Mouse (Mus musculus) spleen, postnatal 14 days (tissue): Measurements from ENCODE around the gene Pkdcc.

Experiments used
- DNase-seq, 2 experiments: peaks; one replicate each; pipeline ENCODE4 v3.0.0; 2021 to 2022; ENCODE audit warnings: low spot score in 2 of 2

The Pkdcc gene

DNA sequence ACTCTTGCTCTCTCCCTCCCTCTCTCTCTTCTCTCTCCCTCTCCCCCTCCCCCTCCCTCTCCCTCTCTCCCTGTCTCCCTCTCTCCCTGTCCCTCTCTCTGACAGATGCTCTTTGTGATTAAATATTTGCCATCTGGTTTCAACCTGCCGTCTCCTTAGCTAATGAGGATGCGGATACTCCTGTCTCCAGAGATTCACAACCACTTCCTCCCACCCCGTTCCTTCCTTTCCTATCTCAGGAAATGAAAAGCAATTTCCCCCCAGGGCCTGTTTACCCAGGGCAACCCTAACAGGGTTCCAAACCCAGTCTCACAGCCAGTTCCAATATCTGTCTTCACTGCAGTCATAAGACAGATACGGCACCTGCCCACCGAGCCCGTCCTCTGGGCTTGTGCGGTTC, 31.0 kb downstream of the Pkdcc start:
- DNase-seq = no peak

DNA sequence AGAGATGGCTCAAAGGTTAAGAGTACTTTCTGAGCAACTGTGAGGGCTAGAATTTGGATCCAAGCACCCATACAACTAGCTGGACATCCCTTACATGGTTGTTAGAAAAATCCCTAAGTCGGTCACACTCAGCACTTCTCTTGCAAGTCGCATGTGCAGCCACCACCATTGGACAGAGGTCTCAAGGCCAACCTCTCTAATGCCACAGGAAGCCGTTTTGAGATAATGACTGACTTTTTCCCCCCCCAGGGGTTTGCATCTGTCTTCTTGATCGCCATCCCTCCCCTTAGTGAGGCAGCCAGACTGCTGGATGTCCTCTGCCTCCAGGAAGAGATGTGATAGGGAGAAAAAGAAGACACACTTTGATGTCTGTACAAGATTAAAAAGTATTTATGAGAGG, 32.1 kb downstream of the Pkdcc start:
- no peak for DNase-seq

DNA sequence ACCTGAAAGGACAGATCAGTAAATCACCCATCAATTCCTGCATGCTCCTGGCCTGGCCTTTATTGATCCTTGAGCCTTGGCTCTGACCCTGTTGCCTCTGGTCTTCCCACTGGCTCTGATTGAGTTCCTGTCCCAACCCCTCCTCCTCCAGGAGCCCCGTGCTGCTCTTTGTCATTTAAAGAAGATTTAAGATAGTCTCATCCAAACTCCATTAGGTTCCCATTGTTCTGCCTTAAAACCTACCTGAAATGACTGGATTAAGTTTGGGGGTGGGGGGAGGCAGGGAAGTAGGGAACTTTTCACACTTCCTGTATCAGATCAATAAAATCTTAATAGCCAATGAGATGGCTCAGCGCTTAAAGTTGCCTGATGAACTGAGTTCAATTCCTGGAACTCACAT, 33.4 kb downstream of the Pkdcc start:
- no peak for DNase-seq

DNA sequence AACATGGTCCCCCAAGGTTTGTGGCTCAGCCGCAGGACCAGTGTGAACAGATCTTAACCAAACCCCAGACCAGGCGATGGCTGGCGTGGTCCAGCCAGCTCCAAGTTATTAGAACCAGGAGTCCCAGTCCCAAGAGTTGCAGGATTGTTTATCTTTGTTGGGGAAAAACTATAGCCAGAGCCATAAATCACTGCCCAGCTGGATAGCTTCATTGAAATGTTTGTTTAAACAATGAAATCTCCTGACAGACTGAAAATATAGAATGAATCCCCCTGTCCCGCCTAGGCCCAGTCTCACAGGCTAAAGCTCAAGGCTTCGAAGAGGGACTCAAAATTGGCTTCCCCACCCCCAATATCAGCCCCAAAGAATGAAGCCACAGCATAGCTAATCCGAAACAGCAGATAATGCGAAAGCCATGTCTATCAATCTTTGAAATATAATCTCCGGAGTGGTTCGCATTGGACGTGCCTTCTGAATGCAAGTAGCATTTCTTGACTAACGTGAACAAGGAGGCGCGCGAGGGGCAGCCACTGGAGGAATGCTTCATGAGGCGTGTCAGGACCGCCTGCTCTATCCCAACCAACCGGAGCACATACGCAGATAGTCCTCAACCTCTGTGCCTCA, 35.9 kb downstream of the Pkdcc start:
- DNase-seq = no peak

DNA sequence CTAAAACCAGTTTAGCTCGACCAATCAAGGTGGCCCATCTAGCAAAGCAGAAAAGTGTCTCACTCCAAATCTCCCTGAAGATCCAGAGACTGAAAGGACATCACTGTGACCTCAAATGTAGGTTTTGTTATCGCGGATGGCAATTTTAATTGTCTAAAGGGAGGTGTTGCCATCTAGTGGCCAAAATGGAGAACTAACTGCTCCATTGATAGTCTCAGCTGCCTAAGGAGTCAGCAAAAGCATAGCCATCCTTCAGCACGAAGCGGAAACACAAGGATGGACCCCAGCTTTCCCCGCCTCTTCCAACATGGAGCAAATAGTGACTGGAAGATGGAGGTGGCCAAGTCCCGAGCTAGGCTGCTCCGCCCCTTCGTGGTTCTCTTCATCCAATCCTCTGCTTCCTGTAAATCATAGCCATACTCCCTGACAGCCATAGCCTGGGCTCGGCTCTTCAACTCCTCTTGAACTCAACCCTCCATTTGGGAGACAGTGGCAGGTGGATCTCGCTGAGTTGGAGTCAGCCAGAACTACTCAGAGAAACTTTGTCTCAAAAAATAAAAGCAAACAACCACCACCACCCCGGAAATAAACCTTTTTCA, 38.1 kb downstream of the Pkdcc start:
- DNase-seq = no peak

DNA sequence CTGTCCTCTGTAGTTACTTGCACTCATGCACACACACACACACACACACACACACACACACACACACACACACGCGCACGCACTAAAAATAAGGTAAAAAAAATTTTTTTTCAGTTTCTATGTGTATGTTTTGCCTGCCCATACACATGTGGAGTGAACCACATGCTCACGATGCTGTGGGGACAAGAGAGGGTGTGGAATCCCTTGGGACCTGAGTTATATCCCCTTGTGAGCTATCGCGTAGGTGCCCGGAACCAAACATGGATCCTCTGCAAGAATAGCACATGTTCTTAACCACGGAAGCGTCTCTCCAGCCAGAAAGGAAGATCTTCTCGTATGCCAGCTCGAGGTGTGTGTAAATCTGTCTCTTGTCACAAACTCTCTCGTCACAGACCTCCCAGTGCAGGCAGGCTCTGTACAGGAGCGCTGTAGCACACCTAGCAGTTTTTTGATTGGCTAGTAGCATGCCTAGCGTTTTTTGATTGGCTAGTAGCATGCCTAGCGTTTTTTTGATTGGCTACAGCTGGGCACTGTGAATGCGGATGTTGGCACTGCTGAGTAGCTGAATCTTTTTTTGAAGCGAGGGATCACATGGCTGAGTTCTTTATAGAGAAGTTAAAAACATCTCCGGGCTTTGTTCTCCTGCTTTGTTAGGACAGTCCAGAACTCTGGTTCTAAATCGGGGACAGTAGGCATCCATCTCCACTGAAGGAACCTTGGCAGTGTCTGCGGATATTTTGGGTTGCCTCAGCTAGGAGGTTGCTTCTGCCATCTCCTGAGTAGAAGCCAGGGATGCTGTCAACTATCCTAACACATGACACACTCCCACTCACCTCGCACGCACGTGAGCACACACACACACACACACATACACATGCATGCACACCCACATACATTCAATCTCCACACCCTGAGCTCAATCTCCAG, 52.4 kb downstream of the Pkdcc start:
- peak; percentile 36 to 55 for DNase-seq

DNA sequence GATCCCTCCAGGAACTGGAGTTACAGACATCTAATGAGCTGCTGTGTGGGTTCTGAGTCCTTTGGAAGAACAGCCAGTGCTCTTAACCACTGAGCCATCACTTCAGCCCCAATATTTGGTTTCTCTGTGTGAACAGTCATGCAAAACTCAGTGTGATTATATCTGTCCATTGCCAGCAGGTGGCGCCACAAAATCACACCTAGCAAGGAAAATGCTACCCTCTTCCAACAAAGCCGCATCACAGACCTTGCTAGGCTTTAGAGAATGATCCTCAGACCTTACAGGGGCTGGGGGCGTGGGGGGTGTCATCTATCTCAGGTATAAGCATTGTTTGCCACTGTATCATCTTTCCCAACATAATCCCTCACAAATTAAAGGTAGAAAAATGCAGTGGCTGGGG, 56.4 kb downstream of the Pkdcc start:
- DNase-seq = peak; percentile 61 to 78

DNA sequence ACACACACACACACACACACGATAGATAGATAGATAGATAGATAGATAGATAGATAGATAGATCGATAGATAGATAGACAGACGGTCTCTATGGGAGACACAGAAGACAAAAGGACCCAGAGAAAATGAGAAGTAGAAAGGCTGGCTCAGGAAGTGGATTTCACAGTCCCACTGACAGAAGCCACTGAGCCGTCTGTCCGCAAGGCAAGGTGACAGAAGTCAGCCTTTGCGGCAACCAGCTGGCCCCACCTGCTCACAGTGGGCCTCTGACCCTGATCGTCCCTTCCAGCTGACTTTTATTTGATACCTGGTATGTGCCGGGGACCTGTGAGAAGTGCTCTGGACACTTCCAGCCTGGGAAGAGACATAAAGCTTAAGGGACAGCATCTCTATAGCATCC, 57.5 kb downstream of the Pkdcc start:
- no peak for DNase-seq

DNA sequence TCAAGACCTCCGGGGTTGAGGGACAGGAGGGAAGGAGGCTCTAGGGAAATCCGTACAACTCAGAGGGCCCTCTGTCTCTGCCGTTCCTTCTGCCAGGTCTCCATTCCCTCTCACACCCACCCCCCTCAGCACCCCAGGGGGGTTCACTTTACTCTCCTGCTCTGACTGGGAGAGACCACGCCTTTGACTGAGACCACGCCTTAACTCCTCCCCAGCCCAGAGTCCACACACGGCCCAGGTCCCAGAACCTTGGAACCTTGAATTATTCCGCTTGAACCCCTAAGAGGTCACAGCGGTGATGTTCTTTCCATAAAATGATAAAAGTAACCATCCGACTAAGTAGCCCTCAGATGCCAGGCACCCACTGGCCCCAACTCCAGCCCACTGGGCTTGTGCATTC, 58.5 kb downstream of the Pkdcc start:
- DNase-seq = no peak

DNA sequence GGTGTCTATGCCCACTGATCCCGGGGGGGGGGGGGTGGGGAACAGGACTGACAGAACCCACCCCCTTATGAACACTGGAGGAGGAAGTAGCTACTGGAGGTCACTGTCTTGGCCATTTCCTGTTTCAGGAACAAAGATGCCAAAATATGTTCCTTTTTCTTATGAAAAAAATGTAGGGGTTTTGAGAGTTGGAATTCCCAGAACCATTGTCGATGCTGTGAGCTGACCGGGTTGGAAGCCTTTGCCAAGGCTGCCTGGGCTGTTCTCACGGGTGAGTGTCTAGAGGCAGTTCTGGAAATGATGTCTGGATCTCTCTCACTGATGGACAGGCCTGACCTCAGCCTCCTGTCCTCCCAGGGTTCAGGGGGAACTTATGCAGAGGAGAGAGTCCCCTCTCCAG, 59.0 kb downstream of the Pkdcc start:
- DNase-seq = no peak
